Mouse (Mus musculus): ENCODE data around the gene Lpgat1.

Lpgat1 gene

DNA sequence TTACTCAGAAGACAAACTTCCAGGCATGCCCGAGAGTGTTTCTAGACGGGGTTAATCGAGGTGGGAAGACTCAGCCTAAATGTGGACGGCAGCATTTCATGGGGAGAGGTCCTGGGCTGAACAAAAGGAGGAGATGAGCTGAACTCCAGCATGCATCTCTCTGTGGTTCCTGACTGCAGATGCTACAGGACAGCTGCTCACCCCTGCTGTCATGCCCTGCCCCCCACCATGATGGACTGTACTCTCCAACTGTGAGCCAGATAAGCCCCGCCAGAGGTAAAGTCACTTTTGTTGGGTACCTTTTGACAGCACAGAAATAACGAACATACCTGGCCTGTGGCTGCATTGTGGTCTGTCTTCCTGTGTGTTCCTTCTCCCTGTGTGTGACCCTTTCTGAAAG, 88.2 kb downstream of the Lpgat1 start:
- no peak for DNase-seq (ENCODE audit: low read depth, low spot score)

- DNase-seq (ENCODE audit: low read depth, low spot score) = no peak
Measured at GRCm38 (mm10) chr1:191806740-191807139, 89.1 kb downstream of the Lpgat1 start.

DNA sequence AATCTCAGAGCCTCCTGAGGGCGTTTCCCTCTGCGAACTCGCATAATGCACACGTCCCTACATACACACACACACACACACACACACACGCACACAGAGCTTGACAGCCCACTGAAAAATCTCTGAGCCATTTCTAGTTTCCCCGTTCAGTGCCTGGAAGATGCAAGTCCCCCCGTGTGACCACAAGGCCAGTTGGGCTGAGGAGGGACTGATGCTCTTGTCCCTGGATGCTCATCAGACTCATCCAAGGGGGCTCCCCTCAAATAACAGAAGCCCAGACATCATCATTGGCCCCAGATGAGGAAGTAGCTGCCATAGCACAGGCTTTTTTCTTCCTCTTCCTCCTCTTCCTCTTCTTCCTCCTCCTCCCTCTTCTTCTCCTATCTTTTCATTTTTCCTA, 90.3 kb downstream of the Lpgat1 start:
- no peak for DNase-seq (ENCODE audit: low read depth, low spot score)

DNA sequence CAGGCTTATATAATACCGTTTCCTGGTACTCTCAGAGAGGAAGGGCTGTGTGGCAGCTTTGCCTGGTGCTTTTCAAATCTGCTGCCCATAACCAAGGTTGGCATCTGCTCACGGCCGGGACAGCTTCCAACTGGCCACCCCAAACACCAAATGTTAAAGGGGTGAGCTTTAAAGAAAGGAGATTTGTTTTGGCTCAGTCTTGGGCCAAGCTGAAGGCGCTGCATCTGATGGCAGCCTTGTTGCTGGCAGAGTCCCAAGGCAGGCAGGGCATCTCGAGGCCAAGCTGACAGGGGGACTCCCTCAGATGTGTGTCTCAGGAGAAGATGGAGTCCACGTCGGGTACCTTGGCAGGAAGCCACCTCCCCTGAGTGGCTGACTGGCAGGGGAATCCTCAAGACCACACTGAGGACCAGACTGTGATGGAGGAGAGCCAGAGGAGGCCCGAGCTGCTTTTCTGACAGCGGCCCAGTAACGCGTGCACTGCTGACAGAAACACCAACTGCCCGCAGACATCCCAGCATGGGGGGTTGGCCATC, 91.1 kb downstream of the Lpgat1 start:
- DNase-seq (ENCODE audit: low read depth, low spot score) = no peak

DNA sequence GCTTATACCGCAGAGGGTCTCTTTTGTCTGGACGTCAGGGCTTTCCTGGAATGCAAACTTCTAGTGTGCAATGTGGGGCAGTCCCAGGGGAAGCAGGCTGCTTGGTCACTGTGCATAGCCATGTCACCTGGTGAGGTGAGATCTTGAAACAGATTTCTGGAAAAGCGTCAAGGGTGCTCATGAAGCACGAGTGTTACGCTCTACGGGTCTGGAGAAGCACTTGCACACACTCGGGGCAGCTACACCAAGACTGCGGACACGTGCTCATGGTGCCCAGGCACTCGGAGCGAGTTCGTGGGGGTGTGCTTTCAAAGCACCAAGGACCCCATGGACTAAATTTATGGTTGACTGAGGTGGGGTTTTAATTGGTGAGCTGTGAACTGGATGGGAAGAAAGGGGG, 94.1 kb downstream of the Lpgat1 start:
- DNase-seq (ENCODE audit: low read depth, low spot score) = no peak

- DNase-seq (ENCODE audit: low read depth, low spot score) = no peak
Measured at GRCm38 (mm10) chr1:191812949-191813691, 95.5 kb downstream of the Lpgat1 start.

DNA sequence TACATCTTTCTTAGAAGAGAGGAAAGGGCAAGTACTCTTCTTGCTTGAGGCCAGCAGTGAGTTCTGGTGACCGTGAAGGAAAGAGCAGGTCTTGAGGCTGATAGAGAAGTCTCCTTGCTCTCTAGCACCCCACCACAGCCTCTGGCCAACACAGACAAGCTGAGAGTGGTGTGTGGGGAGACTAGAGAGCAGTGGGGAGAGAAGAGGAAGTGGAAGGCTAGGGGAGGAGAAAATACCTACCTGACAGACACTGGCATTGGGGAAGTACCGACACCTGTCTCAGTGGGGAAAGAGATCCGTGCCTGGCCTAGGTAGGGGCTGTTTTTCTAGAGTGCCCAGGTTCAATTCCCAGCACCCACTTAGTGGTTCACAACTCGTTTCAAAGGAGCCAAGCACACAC, 96.6 kb downstream of the Lpgat1 start:
- DNase-seq (ENCODE audit: low read depth, low spot score) = no peak

GRCm38 (mm10) chr1:191814935-191815334, 97.3 kb downstream of the Lpgat1 start:
- DNase-seq (ENCODE audit: low read depth, low spot score) = no peak

GRCm38 (mm10) chr1:191816596-191816995, 99.0 kb downstream of the Lpgat1 start:
- DNase-seq (ENCODE audit: low read depth, low spot score) = no peak

GRCm38 (mm10) chr1:191817418-191818144, 99.9 kb downstream of the Lpgat1 start:
- DNase-seq (ENCODE audit: low read depth, low spot score) = peak; percentile 79

GRCm38 (mm10) chr1:191818145-191818631, 100.6 kb downstream of the Lpgat1 start:
- DNase-seq (ENCODE audit: low read depth, low spot score) = no peak

- DNase-seq (ENCODE audit: low read depth, low spot score) = no peak
Measured at GRCm38 (mm10) chr1:191819026-191819425, 101.4 kb downstream of the Lpgat1 start.

DNA sequence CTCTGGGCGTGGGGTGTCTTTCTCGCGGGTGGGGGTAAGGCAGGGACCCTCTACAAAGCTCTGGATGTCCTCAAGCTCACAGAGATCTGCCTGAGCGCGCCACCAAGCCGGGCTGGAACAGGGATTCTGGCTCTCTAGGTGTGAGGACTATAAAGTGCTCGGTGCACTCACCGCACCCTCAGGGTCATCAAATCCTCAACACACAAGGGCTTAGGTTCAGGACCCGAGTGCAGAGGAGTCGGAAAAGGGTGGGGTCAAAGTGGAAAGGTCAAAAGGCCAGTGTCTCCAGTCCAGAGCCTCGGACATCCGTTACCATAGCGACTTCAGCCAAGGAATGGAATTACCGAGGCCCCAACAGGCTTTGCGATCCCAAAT, 103.3 kb downstream of the Lpgat1 start:
- no peak for DNase-seq (ENCODE audit: low read depth, low spot score)

DNA sequence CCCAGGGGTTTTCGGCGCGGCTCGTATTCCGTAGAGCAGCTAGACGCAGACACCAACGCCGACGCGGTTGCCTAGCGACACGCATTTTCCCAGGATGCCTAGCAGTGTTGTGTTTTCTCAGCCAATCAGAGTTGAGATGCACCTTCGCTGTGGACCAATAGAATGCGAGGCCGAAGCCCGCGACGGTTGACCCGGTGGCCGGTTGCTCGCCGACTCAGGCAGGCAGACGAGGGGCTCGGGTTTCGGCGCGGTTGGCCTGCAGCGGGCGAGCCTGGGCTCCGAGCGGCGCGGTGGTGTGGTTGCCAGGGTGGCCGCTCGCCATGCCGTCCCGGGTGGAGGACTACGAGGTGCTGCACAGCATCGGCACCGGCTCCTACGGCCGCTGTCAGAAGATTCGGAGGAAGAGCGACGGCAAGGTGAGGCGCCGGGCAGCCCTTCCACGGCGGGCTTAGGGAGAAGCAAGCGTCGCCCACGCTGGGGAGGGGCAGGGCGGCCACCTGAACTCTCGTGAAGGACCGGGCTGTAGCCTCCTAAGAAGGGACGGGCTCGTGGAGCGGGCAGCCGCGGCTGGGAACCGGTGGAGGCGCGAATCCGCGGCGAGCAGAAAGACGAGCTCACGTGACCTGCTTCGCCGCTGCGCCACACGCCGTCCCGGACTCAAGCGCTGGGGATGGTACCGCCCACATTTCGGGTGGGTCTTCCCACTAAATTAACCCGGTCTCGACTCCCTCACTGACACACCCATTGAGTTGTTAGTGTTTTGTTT, 103.9 kb downstream of the Lpgat1 start, which contains the start of gene Nek2:
Gene Nek2 (plus strand): TSS at position 119 of the 766 bp plus-strand sequence.
- peak; percentile 99 for DNase-seq (ENCODE audit: low read depth, low spot score)

DNA sequence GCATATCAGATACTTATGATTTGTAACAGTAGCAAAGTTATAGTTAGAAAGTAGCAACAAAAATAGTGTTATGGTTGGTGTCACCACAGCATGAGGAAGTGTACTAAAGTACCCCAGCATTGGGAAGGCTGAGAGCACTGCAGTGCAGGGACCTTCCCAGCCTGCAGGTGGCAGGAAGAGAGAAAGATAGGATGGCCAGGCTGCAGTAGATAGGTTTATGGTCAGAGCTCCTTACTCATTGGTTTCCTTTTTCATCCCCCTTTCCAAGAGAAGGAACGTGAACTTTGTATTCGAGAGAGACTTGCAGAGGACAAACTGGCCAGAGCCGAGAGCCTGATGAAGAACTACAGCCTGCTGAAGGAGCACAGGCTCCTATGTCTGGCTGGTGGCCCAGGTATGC, 111.5 kb downstream of the Lpgat1 start:
- no peak for DNase-seq (ENCODE audit: low read depth, low spot score)

- no peak for DNase-seq (ENCODE audit: low read depth, low spot score)
Measured at GRCm38 (mm10) chr1:191833396-191833795, 115.8 kb downstream of the Lpgat1 start.

Measured in retina, postnatal 7 days (tissue).